Mouse (Mus musculus) liver (tissue): ENCODE data around the gene Cit.

Experiments used
- DNase-seq: peaks from one replicate; pipeline ENCODE4 v3.0.0-alpha.2; 2020; ENCODE audit warnings: mixed read lengths

The Cit gene

GRCm38 (mm10) chr5:115976446-115976845 is 131.4 kb downstream of the Cit start:
- DNase-seq = no peak

- DNase-seq = no peak
These were observed 132.2 kb downstream of the Cit start for GRCm38 (mm10) chr5:115977266-115977665.

DNA sequence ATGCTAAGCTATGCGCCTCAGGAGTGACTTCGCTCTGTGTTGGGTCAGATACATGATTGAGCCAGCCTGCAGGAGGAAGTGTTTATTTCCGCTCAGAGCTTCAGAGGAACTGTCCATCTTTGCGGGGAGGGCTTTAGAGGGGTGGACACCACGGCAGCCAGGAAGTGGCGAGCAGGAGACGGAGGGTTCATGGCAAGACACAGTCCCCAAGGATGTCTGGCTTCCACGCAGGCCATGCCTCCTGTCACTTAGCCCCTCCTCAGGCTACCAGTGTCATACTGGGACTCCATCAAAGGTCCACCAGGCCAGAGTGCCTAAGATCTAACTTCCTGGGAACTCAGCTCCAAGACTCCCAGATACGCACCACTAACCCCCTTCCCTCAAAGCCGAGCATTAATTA is 132.7 kb downstream of the Cit start:
- DNase-seq = no peak

DNA sequence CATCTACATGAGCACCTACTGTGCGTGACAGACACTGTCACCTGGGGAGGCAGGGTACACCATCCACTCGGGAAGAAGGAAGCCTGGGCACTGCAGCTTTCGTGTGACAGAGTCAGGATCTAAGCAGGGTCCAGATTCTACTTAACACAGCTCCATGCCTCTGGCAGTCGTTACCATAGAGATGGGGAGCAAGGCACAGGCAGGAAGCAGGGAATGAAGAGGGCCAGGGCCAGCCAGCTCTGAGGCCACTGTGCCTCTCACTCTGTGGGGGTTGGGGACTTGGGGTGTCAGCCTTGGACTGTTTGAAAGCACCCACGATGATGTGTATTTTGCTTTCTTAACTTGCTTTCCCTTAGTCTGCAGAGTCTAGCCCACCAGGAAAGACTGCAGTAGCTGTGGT is 133.2 kb downstream of the Cit start:
- no peak for DNase-seq

GRCm38 (mm10) chr5:115979134-115979696 is 134.1 kb downstream of the Cit start:
- DNase-seq = peak; percentile 50

GRCm38 (mm10) chr5:115980537-115980936 is 135.5 kb downstream of the Cit start:
- no peak for DNase-seq

DNA sequence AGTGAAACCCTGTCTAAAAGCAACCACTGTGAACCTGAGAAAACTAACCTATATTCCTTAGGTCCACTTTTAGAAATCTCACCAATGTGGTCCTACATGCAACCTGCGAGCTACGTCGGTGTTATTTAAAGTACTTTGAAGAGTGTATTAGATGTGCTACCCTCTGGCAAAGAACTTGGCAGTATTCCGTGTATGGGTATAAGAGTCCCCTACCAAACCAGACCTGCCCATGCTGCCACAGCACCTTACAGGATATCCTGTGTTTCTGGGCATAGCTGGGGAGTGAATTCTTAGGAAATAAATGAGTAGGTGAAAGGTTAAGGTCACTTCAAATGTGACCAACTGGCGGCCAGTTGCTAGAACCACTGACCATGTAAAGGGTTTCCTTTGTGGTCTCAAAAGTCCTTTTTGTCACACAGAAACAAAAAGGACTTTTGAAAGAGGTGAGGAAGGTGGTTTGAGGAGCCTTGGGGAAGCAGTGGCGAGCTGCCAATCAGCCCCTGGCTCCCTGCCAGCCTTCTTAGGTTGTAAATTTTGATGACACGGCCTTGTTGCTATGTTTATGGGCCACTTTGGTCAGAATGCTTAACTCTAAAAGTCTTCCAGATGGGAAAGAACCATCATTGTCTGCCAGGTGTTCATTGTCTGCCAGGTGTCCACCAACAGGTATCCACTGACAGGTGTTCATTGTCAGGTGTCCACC is 137.7 kb downstream of the Cit start:
- no peak for DNase-seq

DNA sequence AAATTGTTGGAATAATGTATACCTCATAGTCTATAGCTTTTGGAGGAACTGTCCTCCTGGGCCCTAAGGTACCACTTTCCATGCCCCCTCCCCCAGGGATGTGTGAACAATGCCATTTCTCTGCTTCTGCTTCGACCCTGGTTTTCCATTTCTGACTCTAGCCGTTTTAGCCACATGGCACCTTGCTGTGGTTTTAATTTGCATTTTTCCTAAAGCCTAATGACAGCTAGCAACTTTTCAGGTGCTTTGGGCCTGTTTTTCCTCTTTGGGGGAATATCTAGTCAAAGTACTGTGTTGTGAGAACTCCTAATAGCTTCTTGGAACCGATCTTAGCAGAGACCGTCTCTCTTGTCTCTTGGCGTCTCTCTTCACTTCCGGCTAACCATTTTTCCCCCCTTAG is 139.3 kb downstream of the Cit start:
- no peak for DNase-seq

DNA sequence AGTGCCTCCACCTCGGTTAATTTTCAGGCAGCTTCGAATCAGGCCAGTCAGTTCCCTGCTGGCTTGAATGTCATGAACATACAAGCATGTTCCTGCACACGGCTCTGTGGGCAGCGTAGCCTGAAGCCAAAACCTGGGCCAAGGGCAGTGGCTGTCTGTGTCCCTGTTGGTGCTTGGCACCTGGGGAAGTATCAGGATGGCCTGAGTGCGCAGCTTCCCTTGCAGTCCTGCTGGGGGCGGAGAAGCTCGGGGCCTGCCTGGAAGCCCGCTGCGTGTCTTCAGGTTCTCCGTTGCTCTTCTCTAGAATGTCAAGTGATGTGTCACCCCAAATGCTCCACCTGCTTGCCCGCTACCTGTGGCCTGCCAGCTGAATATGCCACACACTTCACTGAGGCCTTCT is 140.0 kb downstream of the Cit start:
- DNase-seq = no peak

DNA sequence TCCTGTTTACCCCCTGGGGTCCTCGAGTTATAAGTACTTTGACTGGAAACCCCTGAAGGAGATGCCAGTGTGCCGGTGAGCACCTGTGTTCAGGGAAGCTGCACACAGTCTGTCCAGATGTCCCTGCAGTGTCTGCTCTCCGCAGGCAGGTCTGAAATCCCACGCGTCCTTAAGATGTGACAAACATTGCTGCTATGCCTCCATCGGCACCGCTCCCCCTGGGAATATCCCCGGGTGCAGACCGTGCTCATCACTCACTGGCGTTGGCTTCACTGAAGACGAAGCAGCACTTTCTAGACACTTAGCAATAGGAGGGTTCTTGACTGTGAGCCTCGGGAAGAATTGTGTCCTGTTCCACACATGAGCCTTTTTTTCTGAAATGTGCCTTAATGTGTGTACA is 142.2 kb downstream of the Cit start:
- no peak for DNase-seq

DNA sequence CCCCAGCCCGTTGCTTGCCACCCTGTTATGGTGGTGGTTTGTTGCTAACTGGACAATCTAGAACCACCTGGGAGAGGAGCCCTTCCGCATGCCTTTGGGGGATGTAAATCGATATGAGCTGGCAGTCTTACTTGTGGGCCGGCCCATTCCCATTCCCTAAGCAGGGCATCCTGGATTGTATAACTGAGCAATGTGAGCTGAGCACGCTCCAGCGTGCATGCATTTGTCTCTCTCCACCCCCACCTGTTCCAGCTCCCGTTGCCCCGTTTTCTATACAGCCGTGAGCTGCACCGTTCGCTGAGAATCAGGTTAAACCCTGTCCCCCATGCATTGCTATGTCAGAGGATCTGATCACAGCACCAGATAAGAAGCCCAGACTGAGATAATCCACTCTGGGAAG is 146.6 kb downstream of the Cit start:
- no peak for DNase-seq

GRCm38 (mm10) chr5:115994101-115994500 is 149.0 kb downstream of the Cit start:
- no peak for DNase-seq

DNA sequence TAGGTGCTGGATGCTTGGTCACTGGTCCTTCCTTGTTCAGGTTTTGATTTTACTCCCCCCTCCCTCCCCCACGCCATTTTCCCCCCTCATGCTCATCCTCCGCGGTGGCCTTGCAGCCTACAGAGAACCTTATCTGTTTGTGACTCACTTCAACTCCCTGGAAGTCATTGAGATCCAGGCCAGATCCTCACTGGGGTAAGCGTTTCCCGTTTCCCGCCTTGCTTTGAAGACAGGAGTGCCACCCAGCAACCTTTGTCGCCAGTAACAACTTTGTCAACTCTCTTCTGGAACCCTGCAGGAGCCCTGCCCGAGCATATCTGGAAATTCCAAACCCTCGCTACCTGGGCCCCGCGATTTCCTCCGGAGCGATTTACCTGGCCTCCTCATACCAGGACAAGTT is 152.3 kb downstream of the Cit start:
- DNase-seq = no peak

- no peak for DNase-seq
These were observed 158.1 kb downstream of the Cit start for GRCm38 (mm10) chr5:116003154-116003553.

DNA sequence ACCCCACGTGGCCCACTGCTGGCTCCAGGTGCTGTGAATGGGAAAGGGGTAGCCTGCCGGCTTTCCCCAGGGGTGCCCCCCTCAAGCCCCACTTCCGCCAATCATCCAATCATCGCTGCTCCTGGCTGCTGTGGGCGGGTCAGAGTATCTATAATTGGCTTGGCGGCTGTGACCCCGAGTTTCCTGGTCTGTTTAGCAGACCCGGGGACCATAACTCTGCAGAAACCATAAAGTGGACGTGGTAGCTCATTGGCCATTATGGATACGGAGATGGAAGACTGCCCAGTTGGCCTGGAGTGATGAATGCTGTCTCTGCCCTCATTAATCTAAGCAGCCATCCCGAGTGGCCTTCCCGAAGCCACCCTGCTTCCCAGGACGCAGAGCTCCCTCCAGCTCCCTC is 158.7 kb downstream of the Cit start:
- DNase-seq = no peak

GRCm38 (mm10) chr5:116004271-116004670 is 159.2 kb downstream of the Cit start:
- DNase-seq = no peak

DNA sequence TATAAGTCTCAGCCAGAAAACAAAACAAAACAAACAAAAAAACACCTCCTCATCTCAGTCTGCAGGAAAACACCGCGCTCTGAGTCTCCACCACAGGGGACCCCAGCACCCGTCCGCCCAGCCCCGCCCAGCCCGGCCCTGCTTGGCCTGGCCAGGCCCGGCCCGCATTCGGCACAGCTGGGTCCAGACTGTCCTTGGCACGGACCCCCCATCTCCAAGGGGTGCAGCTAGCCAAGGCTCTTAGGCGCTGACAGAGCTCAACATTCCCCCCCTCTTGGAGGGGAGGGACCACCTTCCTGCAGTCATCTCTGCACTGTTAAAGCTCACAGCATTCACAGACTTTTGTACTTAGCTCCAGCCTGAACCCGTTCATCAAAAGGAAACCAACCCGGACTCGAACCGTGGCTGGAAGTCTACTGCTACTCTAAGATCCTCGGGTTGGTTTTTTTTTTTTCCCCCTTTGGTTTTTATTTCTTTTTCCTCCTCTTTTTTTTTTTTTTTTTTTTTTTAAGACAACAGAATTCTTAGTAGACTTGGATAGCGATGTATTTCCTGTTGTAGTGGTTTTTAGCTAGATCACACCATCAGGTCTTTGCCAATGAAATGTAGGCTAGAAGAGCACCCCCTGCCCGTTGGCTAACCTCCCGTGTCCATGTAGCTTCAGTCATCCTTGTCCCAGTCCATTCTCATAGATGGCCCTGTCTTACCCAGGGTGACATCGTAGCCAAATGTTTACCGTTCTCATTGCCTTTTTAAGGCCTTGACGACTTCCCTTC is 161.4 kb downstream of the Cit start:
- no peak for DNase-seq

GRCm38 (mm10) chr5:116007723-116008122 is 162.6 kb downstream of the Cit start:
- DNase-seq = no peak

DNA sequence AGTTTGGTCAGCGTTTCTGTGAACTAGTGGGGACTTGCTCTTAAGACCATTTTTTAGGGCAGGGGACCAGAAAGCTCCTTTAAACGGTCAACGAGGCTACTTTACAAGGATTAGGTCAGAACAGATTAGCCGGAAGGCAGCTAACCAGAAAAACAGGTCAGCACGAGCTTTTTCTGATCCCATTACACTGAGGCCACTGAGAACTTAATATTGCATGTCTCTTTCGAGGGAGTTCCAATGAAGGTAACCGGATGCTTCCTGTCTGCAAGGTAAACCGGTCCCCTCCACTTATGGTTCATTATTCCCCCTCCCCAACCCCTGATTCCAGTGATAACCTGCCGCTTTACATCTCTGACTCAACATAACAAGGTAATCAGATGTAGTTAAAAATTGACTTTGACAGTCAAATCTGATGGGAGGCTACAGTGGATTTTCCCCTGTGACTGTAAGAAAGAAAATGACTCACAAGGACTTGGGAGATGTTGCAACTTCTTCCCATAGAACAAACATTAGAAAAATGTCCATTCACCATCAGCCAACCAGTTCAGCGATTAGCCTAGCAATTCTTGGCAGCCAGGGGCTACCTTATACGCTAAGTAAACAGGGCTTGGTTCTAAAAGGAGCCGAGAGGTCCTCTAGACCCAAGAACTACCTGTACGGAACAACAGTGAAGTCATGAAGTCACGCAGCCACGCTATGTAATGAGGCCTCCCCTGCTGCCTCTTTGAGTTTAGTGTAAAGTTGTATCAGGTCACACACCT is 164.2 kb downstream of the Cit start:
- DNase-seq = no peak

GRCm38 (mm10) chr5:116009884-116010627 is 165.0 kb downstream of the Cit start:
- DNase-seq = no peak

- DNase-seq = no peak
These were observed 166.6 kb downstream of the Cit start for GRCm38 (mm10) chr5:116011700-116012099.

DNA sequence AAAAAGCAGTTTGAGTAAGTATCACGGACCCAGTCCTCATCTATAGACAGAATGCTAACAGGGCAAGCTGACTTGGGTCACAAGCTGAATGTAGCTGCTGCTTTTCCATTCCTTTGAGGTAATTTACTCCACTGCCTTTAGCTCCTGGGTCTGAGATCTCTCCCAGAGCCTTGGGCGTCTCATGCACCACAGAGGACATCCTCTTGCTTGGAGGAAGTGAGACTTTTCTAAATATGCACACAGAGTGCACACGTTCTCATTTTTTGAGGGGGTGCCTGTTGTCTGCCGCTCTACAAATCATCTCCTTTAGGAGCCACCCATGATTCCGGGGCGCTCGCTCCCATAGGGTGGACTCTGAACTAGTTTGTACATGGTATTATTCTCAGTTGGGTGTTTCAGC is 167.4 kb downstream of the Cit start:
- no peak for DNase-seq

GRCm38 (mm10) chr5:116013821-116014220 is 168.7 kb downstream of the Cit start:
- no peak for DNase-seq
